Mouse (Mus musculus) forebrain, embryonic 14.5 days (tissue): ENCODE measurements around the gene Ndufb4. TPM values are rescaled to one million over a fixed set of nuclear protein-coding genes. Genes with fewer than 3 reads are reported as not detected.
"Not testable (repeated sequence)": the region's sequence is repeated elsewhere in the genome, so short reads cannot be mapped to it uniquely, and the experiment has no call there.

Experiments used
- ATAC-seq: fragments of 200-750 bp; cut with Nextera tagmentation; 2 replicates; pipeline ENCODE4 v1.8.0; 2017; ENCODE audit warnings: mild to moderate bottlenecking, moderate library complexity
- DNase-seq: peaks from one replicate; pipeline ENCODE4 v3.0.0-alpha.2; 2015; ENCODE audit warnings: low spot score
- H3K27ac ChIP-seq: fragments of 300-500 bp; sonication (generic); 2 replicates; pipeline ENCODE4 v1.5.1; 2014; ENCODE audit warnings: low read depth, mild to moderate bottlenecking, control low read depth, low read length, moderate library complexity
- H3K27me3 ChIP-seq: fragments of 300-500 bp; sonication (generic); replicated peaks from 2 replicates; pipeline ENCODE4 v1.6.1; 2014; ENCODE audit warnings: low read length, control low read depth, mixed read lengths; ENCODE audit not compliant: control insufficient read depth, insufficient read depth
- H3K36me3 ChIP-seq: fragments of 300-500 bp; sonication (generic); 2 replicates; pipeline ENCODE4 v1.6.1; 2014; ENCODE audit warnings: low read length, control low read depth; ENCODE audit not compliant: control insufficient read depth, insufficient read depth
- H3K4me1 ChIP-seq: fragments of 300-500 bp; sonication (generic); 2 replicates; pipeline ENCODE4 v1.6.1; 2014; ENCODE audit warnings: antibody characterized with exemption, low read length, control low read depth; ENCODE audit not compliant: control insufficient read depth, insufficient read depth
- H3K4me2 ChIP-seq: fragments of 300-500 bp; sonication (generic); 2 replicates; pipeline ENCODE4 v1.6.1; 2014; ENCODE audit warnings: mild to moderate bottlenecking, control low read depth, low read length
- H3K4me3 ChIP-seq: fragments of 300-500 bp; sonication (generic); 2 replicates; pipeline ENCODE4 v1.5.1; 2014; ENCODE audit warnings: low read depth, low read length, control low read depth
- H3K9ac ChIP-seq: fragments of 300-500 bp; sonication (generic); 2 replicates; pipeline ENCODE4 v1.6.1; 2014; ENCODE audit warnings: mild to moderate bottlenecking, low read length, control low read depth, moderate library complexity
- H3K9me3 ChIP-seq: fragments of 300-500 bp; sonication (generic); replicated peaks from 2 replicates; pipeline ENCODE4 v1.6.1; 2016; ENCODE audit warnings: low read length, control low read depth, mixed read lengths; ENCODE audit not compliant: control insufficient read depth
- WGBS: fragments of 180-500 bp; shearing (Covaris S2); extraction: QIAGEN DNeasy Blood & Tissue Kit; methylation state at CpG from one replicate; pipeline ENCODE4 v1.1.7; 2014; 5-methylcytosine and 5-hydroxymethylcytosine counted together
- polyA plus RNA-seq: library from polyadenylated mRNA; unstranded; fragments of >200 nt; fragmentation: Nextera tagmentation; extraction: Ambion mirVana; gene quantifications from 2 replicates; pipeline ENCODE4 v1.2.1, GENCODE M21; 2014

Ndufb4 gene
- 66.3 and 71.1 TPM in 2 replicates for polyA plus RNA-seq

DNA sequence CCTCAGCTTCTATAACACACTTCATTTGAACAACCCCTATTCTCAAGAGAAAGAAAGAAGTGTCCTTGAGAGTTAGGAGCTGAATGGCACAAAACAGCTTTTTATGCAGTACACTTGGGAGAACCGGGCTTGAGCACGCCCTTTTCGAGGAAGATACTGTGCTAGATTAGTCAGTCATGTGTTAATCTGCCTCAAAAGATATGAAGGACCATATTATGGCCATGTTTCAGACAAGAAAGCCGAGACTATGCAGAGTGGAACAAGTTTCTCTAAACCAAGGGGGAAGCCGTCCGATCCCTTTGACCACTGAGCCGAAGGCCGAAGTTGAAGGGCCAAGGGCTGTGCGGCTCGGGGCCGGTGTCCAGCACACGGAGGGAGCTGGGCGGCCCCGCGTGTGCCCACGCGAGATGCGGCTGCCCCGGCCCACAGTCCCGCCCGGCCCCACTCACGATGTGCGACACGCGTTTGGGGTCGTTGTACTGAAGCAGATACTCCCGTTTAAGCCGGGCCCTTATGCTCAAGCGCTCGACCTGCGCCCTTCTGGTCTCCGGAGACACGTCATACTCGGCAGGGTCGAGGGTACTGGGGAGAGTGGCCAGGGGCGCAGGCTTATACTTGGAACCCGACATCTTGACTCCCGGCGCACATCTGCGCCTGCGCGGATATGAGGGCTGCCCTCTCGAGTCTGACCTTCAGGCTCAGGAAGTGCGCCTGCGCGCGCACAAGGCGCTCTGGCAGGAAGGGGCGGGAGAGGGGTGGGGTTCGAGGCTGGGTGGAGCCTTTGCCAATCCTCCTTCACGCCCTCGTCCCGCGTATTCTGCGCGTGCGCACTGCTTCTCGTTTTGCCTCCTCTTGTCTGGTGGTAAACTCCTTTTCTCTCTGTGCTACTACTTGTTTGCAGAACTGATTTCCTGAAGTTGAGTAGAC, at the start of gene Ndufb4:
TSS of gene Ndufb4 (minus strand) at position 723 of the 927 bp plus-strand sequence.
- under 1% methylated on average over 51 of the region's 58 CpGs for WGBS
- H3K9ac ChIP-seq, result peak within 1 kb of the TSS; percentile 87

GRCm38 (mm10) chr16:37703884-37704283, 49.6 kb upstream of the Ndufb4 start:
- DNase-seq, result no peak
- WGBS, result 86% methylated on average over 5 of the region's 5 CpGs
- H3K4me1 ChIP-seq, result no peaks in the 10 kb centered on the region

More for the DNA sequence above, at the start of gene Ndufb4:
- H3K4me1 ChIP-seq, result peaks cover 8% of the 10 kb centered on the region
- ATAC-seq (peak; percentile 95), DNase-seq (peak; percentile 99)
- peak within 1 kb of the TSS; percentile 71 for H3K4me3 ChIP-seq
- no peaks in the 10 kb centered on the region for H3K36me3 ChIP-seq
- peak within 1 kb of the TSS; percentile 58; the same call in 1 of the 2 replicates for H3K27ac ChIP-seq
- peak within 1 kb of the TSS; percentile 67 for H3K4me2 ChIP-seq
- no peaks in the 10 kb centered on the region for H3K9me3 ChIP-seq
- no peaks in the 10 kb centered on the region for H3K27me3 ChIP-seq

GRCm38 (mm10) chr16:37700071-37700470, 45.8 kb upstream of the Ndufb4 start:
- H3K4me1 ChIP-seq, H3K36me3 ChIP-seq, ATAC-seq: not testable (repeated sequence)

More at GRCm38 (mm10) chr16:37703884-37704283, 49.6 kb upstream of the Ndufb4 start:
- Histone ChIP-seq H3K27ac (no peak overlapping the region), H3K36me3 (no peaks in the 10 kb centered on the region), H3K9ac (no peak overlapping the region), H3K9me3 (no peaks in the 10 kb centered on the region), H3K4me3 (no peak overlapping the region), H3K27me3 (no peaks in the 10 kb centered on the region), H3K4me2 (no peak overlapping the region)
- ATAC-seq, result no peak

GRCm38 (mm10) chr16:37698767-37699166, 44.5 kb upstream of the Ndufb4 start:
- Histone ChIP-seq H3K4me3 (no peak overlapping the region), H3K4me1 (no peaks in the 10 kb centered on the region), H3K27ac (no peak overlapping the region), H3K9ac (no peak overlapping the region), H3K36me3 (no peaks in the 10 kb centered on the region), H3K4me2 (no peak overlapping the region), H3K9me3 (no peaks in the 10 kb centered on the region), H3K27me3 (no peaks in the 10 kb centered on the region)
- DNase-seq (no peak), ATAC-seq (no peak)
- 96% methylated on average over 6 of the region's 6 CpGs for WGBS

More at GRCm38 (mm10) chr16:37700071-37700470, 45.8 kb upstream of the Ndufb4 start:
- not testable (repeated sequence) for H3K27me3 ChIP-seq, H3K9ac ChIP-seq, H3K4me3 ChIP-seq, H3K9me3 ChIP-seq, H3K4me2 ChIP-seq, DNase-seq, H3K27ac ChIP-seq

DNA sequence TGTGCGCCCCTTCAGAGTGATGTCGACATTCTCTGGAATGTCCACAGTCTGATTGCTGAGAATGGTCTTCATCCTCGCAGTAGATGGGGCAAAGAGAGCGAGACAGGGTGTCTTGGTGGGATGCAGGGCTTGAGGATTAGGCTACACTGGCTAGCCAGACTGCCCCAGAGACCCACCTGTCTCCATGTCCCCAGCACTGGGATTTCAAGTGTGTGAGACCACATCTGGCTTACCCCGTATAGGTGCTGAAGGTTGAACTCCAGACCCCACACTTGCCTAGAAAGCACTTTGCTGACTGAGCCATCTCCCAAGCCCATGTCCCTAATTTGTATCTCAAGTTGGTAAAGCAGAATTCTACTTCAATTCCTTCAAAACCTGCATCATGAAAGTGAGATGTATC, 43.0 kb upstream of the Ndufb4 start:
- 90% methylated on average over 5 of the region's 5 CpGs for WGBS
- no peak for ATAC-seq
- H3K4me3 ChIP-seq, result no peak overlapping the region

GRCm38 (mm10) chr16:37690932-37691730, 36.9 kb upstream of the Ndufb4 start:
- Histone ChIP-seq H3K9me3 (no peaks in the 10 kb centered on the region), H3K36me3 (no peaks in the 10 kb centered on the region), H3K4me3 (no peak overlapping the region), H3K4me1 (no peaks in the 10 kb centered on the region; the same call in 1 of the 2 replicates), H3K27ac (no peak overlapping the region), H3K9ac (no peak overlapping the region), H3K4me2 (no peak overlapping the region), H3K27me3 (no peaks in the 10 kb centered on the region)
- 88% methylated on average over 12 of the region's 12 CpGs for WGBS
- no peak for ATAC-seq
- DNase-seq, result no peak

More for the DNA sequence above, 43.0 kb upstream of the Ndufb4 start:
- Histone ChIP-seq H3K36me3 (no peaks in the 10 kb centered on the region), H3K27me3 (no peaks in the 10 kb centered on the region), H3K9ac (no peak overlapping the region), H3K4me2 (no peak overlapping the region), H3K9me3 (no peaks in the 10 kb centered on the region), H3K4me1 (no peaks in the 10 kb centered on the region), H3K27ac (no peak overlapping the region)
- DNase-seq, result no peak

DNA sequence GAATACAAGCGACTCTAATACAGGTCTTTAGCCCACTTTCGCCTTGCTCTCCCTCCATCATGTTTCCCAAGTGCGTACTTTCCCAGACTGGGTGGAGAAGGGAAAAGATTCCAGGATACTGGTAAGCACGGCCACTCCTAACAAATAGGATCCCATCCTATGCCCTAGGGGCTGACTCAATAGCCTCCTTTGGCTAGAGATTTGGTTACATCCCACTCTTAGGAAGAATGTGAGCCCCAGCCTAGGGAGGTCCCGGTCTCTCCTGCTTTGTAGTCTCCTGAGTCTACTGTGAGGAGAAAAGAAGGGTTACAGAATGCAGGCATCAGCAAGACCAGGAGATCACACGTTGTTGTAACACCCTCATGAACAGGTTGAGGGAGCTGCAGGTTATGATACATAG, 36.2 kb upstream of the Ndufb4 start:
- no peaks in the 10 kb centered on the region for H3K9me3 ChIP-seq
- WGBS, result 84% methylated on average over 6 of the region's 6 CpGs
- no peak overlapping the region for H3K9ac ChIP-seq
- H3K27me3 ChIP-seq, result no peaks in the 10 kb centered on the region
- DNase-seq, result no peak
- no peak overlapping the region for H3K4me2 ChIP-seq
- no peak overlapping the region for H3K27ac ChIP-seq
- no peaks in the 10 kb centered on the region; the same call in 1 of the 2 replicates for H3K4me1 ChIP-seq
- ATAC-seq, result no peak
- no peaks in the 10 kb centered on the region for H3K36me3 ChIP-seq
- no peak overlapping the region for H3K4me3 ChIP-seq

- ATAC-seq, result no peak
- Histone ChIP-seq H3K27ac (no peak overlapping the region), H3K36me3 (no peaks in the 10 kb centered on the region), H3K9ac (no peak overlapping the region), H3K4me1 (no peaks in the 10 kb centered on the region; the same call in 1 of the 2 replicates), H3K4me2 (no peak overlapping the region), H3K4me3 (no peak overlapping the region), H3K9me3 (no peaks in the 10 kb centered on the region), H3K27me3 (no peaks in the 10 kb centered on the region)
- 92% methylated on average over 10 of the region's 10 CpGs for WGBS
- DNase-seq, result no peak
Measured at GRCm38 (mm10) chr16:37689934-37690333, 35.7 kb upstream of the Ndufb4 start.
